Mouse (Mus musculus): ENCODE measurements around the gene Mfsd14a.

Gene Mfsd14a

GRCm38 (mm10) chr3:116652033-116652446 lies 10.4 kb downstream of the Mfsd14a start:
- no peak for DNase-seq

- DNase-seq = no peak
Observed at GRCm38 (mm10) chr3:116650698-116651097, 11.8 kb downstream of the Mfsd14a start.

GRCm38 (mm10) chr3:116648805-116649204 lies 13.7 kb downstream of the Mfsd14a start:
- no peak for DNase-seq

- no peak for DNase-seq
Observed at GRCm38 (mm10) chr3:116646387-116646786, 16.1 kb downstream of the Mfsd14a start.

GRCm38 (mm10) chr3:116642373-116642772 lies 20.1 kb downstream of the Mfsd14a start:
- no peak for DNase-seq

GRCm38 (mm10) chr3:116641811-116642371 lies 20.6 kb downstream of the Mfsd14a start:
- DNase-seq = no peak

- DNase-seq = no peak
Observed at GRCm38 (mm10) chr3:116640024-116640423, 22.5 kb downstream of the Mfsd14a start.

- no peak for DNase-seq
Observed at GRCm38 (mm10) chr3:116638572-116638971, 23.9 kb downstream of the Mfsd14a start.

GRCm38 (mm10) chr3:116637693-116638476 lies 24.6 kb downstream of the Mfsd14a start:
- DNase-seq = no peak

- DNase-seq = no peak
Observed at GRCm38 (mm10) chr3:116635799-116636198, 26.7 kb downstream of the Mfsd14a start.

- no peak for DNase-seq
Observed at GRCm38 (mm10) chr3:116634853-116635252, 27.6 kb downstream of the Mfsd14a start.

GRCm38 (mm10) chr3:116634091-116634490 lies 28.4 kb downstream of the Mfsd14a start:
- no peak for DNase-seq

GRCm38 (mm10) chr3:116632971-116633370 lies 29.5 kb downstream of the Mfsd14a start:
- no peak for DNase-seq

- no peak for DNase-seq
Observed at GRCm38 (mm10) chr3:116631459-116631858, 31.0 kb downstream of the Mfsd14a start.

- no peak for DNase-seq
Observed at GRCm38 (mm10) chr3:116622641-116623040, 39.8 kb downstream of the Mfsd14a start.

- DNase-seq = no peak
Observed at GRCm38 (mm10) chr3:116620636-116621370, 41.7 kb downstream of the Mfsd14a start.

GRCm38 (mm10) chr3:116618855-116619254 lies 43.6 kb downstream of the Mfsd14a start:
- no peak for DNase-seq

- no peak for DNase-seq
Observed at GRCm38 (mm10) chr3:116615318-116616068, 47.0 kb downstream of the Mfsd14a start.

- no peak for DNase-seq
Observed at GRCm38 (mm10) chr3:116614295-116614892, 48.1 kb downstream of the Mfsd14a start, which contains the start of gene Trmt13. Gene Trmt13 (minus strand): TSS chr3:116614587.

GRCm38 (mm10) chr3:116604570-116604969 lies 57.9 kb downstream of the Mfsd14a start:
- no peak for DNase-seq

GRCm38 (mm10) chr3:116601781-116602180 lies 60.7 kb downstream of the Mfsd14a start:
- no peak for DNase-seq

GRCm38 (mm10) chr3:116601005-116601404 lies 61.5 kb downstream of the Mfsd14a start:
- DNase-seq = no peak
